Mouse (Mus musculus): ENCODE data around the gene Snx20. TPM values are rescaled to one million over a fixed set of nuclear protein-coding genes. Genes with fewer than 3 reads are reported as not detected.

The Snx20 gene
- polyA plus RNA-seq (2015; fragmentation: Illumina TruSeq; extraction: RNeasy Lipid Tissue Mini Kit (QIAGEN cat#74804); ENCODE audit: insufficient read depth, low read depth, low replicate concordance) = 0.48 TPM

GRCm38 (mm10) chr8:88635474-88636397 lies at the start of gene Snx20:
TSS of gene Snx20 (minus strand) at chr8:88636128.

DNA sequence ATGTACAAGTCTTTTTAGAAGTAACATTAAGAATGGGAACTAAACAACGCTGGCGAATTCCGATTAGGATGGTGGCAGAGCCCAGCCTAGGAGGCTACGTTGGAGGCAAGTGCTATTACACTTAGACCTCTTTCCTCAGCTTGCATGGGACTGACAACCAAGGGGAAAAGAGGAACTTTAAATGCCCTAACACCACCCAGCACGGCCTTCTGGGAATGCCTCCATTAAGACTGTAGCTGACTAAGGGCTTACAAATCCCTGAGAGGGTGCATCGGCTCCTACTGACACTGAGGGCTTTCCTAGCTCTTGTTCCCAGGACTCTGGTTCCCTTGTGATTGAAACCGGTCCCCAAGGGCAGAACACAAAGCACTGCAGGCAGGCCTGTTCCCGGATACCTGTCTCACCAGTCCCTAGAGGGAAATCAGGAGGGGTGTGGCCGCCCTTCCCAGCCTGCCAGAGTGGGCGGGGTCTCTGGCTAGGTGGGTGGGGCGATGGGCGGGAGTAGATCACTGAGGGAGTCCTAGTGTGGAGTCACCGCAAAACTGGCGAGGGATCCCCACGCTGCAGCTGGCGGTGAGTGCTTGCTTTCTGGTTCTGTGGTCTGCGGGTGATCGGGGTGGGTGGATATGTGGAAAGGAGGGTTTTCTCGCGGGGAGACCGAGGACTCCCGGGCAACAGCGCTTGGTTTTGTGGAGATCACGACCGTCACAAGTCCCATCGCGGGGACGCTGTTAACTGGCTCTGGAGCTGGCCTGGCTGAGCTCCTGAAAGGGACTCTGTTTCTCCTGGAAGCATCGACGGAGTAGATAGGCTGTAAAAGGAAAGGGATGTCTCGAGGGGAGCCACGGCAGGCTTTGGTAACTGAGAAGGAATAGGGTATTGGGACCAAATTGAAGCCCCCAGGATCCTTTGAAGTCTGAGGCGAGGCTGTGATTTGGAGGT lies 11.2 kb upstream of the Snx20 start, which contains the start of gene Nod2:
Gene Nod2 (plus strand): TSS at position 479 of the 942 bp plus-strand sequence.

Other genes with a start within 250 kb of the Snx20 start
- gene Nkd1, start 114.8 kb downstream of the Snx20 start, polyA plus RNA-seq (2015; fragmentation: Illumina TruSeq; extraction: RNeasy Lipid Tissue Mini Kit (QIAGEN cat#74804); ENCODE audit: insufficient read depth, low read depth, low replicate concordance) = 4.7 TPM
- 0.87 TPM for gene Nod2, start 11.2 kb upstream of the Snx20 start, polyA plus RNA-seq (2015; fragmentation: Illumina TruSeq; extraction: RNeasy Lipid Tissue Mini Kit (QIAGEN cat#74804); ENCODE audit: insufficient read depth, low read depth, low replicate concordance)
- 4.0 TPM for gene Cyld, start 60.9 kb upstream of the Snx20 start, polyA plus RNA-seq (2015; fragmentation: Illumina TruSeq; extraction: RNeasy Lipid Tissue Mini Kit (QIAGEN cat#74804); ENCODE audit: insufficient read depth, low read depth, low replicate concordance)